Mouse (Mus musculus) embryonic facial prominence, embryonic 10.5 days (tissue): ENCODE measurements at regions not wholly inside any gene's neighbourhood (a gene's known extent, or its start where the extent isn't known, plus 50 kb on each side); places are given as distances from the start of the nearest gene placed in this dataset.
A peak's percentile ranks its signal among the peaks of the same experiment; 100 is the strongest.

Experiments
- DNase-seq: peaks from one replicate; pipeline ENCODE4 v3.0.0-alpha.2; 2017; ENCODE audit warnings: low spot score
- H3K27ac ChIP-seq: fragments of 300-500 bp; sonication (generic); replicated peaks from 2 replicates; pipeline ENCODE4 v1.5.1; 2016; ENCODE audit warnings: mild to moderate bottlenecking
- H3K27me3 ChIP-seq: fragments of 300-500 bp; sonication (generic); replicated peaks from 2 replicates; pipeline ENCODE4 v1.6.1; 2016; ENCODE audit warnings: low read depth, mild to moderate bottlenecking; ENCODE audit not compliant: poor library complexity, severe bottlenecking
- H3K36me3 ChIP-seq: fragments of 300-500 bp; sonication (generic); replicated peaks from 2 replicates; pipeline ENCODE4 v1.6.1; 2016; ENCODE audit warnings: mild to moderate bottlenecking, moderate library complexity
- H3K4me1 ChIP-seq: fragments of 300-500 bp; sonication (generic); 2 replicates; pipeline ENCODE4 v1.6.1; 2016
- H3K4me3 ChIP-seq: fragments of 300-500 bp; sonication (generic); 2 replicates; pipeline ENCODE4 v1.5.1; 2016; ENCODE audit warnings: mild to moderate bottlenecking, moderate library complexity
- H3K9me3 ChIP-seq: fragments of 300-500 bp; sonication (generic); 2 replicates; pipeline ENCODE4 v1.6.1; 2016; ENCODE audit warnings: mild to moderate bottlenecking
- WGBS: fragments of 180-500 bp; shearing (Covaris S2); methylation state at CpG from one replicate; pipeline ENCODE4 v1.1.7; 2016; 5-methylcytosine and 5-hydroxymethylcytosine counted together

DNA sequence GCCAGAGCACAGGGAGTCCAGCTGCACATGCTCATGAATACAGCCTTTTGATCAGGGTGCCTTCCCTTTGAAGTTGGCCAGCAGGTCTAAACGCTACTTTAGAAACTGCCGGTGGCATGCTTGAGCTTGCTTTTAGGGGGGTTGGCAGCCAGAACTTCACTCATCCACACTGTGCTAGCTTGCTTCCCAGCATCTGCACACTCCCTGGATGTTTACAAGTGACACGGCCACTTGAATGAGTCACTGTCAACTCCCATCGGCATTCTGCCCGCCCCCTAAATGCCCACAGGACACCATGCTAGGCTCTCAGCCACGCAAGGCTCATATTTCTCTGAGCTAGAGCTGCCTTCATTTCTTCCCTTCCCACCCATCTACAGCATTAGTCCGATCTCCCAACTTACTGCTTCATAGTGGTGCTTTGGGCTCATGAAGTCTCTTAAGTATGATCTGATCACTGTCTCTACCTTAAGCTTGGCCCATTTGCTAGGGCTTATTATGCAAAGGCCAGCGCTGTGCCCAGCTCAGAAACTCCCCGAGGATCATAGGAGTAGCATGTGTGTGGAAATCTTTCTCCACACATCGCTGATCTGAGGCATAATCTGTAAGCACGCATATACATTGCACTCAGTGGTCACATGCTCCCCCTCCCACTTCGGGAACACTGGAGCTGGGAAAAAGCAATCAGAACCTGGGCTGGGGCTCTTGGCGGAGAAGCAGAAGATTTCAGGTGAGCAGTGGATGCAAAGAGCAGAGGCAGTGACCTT, 112.1 kb upstream of the Stmnd1 start:
- H3K9me3 ChIP-seq: no peaks in the 10 kb centered on the region
- H3K27me3 ChIP-seq: no peaks in the 10 kb centered on the region
- H3K4me3 ChIP-seq: peak overlapping the region; percentile 40
- H3K36me3 ChIP-seq: no peaks in the 10 kb centered on the region
- 37% methylated on average over 13 of the region's 13 CpGs for WGBS
- H3K27ac ChIP-seq: peak overlapping the region; percentile 2; the same call in 1 of the 2 replicates
- DNase-seq: peak; percentile 45
- peaks cover 20% of the 10 kb centered on the region for H3K4me1 ChIP-seq

DNA sequence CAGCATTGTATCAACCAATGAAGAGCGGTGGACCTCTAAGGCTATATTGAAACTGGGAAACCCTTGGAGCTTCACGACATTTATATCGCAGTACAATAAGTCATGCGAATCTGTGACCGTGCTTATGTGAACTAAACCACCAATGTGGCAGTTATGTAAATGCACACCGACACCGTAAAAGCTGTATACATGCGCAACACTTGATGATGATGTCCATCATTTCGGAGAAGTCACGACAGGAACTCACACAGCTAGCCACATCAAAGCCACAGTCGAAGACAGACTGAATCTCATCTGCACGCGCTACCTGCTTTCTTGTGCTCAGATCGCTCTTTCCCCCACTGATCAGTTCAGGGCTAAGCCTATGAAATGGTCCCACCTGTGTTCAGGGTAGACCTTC, 114.2 kb upstream of the Stmnd1 start:
- Histone ChIP-seq H3K9me3 (no peaks in the 10 kb centered on the region), H3K36me3 (no peaks in the 10 kb centered on the region), H3K27ac (no peak overlapping the region), H3K27me3 (no peaks in the 10 kb centered on the region), H3K4me3 (no peak overlapping the region), H3K4me1 (peaks cover 20% of the 10 kb centered on the region)
- WGBS: 95% methylated on average over 14 of the region's 14 CpGs
- DNase-seq: no peak

DNA sequence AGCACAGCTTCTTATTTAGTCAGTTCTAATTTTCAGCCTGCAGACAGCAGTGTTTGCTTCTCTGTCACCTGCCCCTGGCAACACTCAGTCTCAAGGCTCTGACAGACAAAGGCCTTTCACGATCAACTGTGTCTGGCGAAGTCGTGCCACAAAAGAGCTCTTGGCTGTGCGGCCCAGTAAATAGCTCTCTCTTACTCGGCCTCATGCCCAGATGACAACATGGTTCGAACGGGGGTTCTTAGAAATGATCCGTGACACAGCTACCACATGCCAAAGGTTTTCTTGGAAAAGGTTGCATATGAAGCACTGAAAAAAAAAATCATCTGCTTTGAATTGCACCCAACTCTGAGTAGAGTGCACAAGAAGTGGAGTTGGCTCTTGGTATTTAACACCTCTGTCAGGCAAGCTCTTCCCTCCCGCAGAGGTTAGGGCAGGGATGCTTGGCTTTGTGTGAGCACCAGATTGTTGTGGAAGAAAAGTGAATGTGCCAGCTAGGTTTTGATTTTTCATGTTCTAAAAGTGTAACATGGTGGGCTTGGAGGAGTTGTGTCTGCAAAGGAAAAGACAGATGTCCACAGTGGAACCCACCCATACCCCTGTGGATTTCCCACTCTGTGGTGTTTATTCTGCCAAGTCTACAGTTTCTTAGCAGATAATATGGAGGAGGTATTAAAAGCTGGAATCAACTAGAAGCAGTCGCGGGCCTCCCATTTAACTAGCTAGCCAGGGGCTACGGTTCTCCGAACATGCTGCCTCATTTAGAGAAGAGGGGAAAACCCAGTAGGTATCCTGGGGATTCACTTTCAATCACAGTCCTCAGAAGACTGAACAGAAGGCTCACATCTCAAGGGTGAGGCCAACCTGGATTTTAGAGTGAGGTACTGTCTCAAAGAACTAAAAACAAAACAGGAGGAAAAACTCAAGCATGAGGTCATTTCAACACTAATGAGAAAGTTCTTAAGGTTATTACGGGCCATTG, 120.0 kb upstream of the Stmnd1 start:
- no peak for DNase-seq
- no peaks in the 10 kb centered on the region for H3K27me3 ChIP-seq
- no peaks in the 10 kb centered on the region for H3K36me3 ChIP-seq
- no peak overlapping the region for H3K27ac ChIP-seq
- H3K4me1 ChIP-seq: no peaks in the 10 kb centered on the region
- no peak overlapping the region for H3K4me3 ChIP-seq
- WGBS: 86% methylated on average over 14 of the region's 14 CpGs
- no peaks in the 10 kb centered on the region; the same call in 1 of the 2 replicates for H3K9me3 ChIP-seq

DNA sequence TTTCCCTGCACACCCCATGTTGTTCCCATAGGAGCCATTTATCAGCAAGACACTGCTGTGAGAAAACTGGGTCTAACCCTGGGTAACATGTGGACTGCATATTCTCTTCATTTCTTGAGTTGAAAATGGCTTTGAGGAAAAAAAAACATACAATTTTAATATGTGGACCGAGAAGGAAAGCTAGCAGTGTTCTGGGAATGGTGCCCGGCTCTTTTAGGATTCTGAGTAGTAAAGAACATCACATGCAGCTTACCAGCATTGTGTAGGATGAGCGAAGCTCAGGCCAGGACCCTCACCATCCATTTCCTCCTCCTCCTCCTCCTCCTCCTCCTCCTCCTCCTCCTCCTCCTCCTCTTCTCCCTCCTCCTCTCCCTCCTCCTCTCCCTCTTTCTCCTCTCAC, 133.5 kb upstream of the Stmnd1 start:
- no peaks in the 10 kb centered on the region for H3K9me3 ChIP-seq
- WGBS: 86% methylated on average over 3 of the region's 3 CpGs
- H3K4me1 ChIP-seq: no peaks in the 10 kb centered on the region
- H3K27me3 ChIP-seq: no peaks in the 10 kb centered on the region
- H3K4me3 ChIP-seq: no peak overlapping the region
- no peak for DNase-seq
- H3K27ac ChIP-seq: no peak overlapping the region
- H3K36me3 ChIP-seq: no peaks in the 10 kb centered on the region

DNA sequence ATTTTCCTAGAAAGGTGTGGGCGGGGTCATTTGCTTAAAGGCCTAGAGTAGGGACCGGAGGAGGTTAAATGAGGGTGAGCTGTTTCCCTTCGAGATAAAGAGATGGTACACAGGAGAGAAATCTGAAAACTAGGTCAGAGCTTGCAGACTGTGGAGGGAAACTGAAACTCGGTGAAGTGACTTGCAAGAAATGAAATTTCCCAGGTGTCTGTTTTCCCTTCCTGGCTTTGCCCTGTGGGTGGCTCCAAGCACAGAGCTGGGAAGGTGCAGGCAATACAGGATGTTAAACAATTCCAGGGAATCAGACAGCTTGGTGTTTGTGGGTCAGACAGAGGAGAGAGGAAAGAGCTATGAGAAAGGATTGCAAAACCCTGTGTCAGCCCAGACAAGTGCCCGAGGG, 134.3 kb upstream of the Stmnd1 start:
- no peaks in the 10 kb centered on the region for H3K36me3 ChIP-seq
- 80% methylated on average over 5 of the region's 5 CpGs for WGBS
- H3K4me1 ChIP-seq: no peaks in the 10 kb centered on the region
- H3K27me3 ChIP-seq: no peaks in the 10 kb centered on the region
- H3K9me3 ChIP-seq: no peaks in the 10 kb centered on the region
- no peak for DNase-seq
- H3K4me3 ChIP-seq: no peak overlapping the region
- no peak overlapping the region for H3K27ac ChIP-seq

DNA sequence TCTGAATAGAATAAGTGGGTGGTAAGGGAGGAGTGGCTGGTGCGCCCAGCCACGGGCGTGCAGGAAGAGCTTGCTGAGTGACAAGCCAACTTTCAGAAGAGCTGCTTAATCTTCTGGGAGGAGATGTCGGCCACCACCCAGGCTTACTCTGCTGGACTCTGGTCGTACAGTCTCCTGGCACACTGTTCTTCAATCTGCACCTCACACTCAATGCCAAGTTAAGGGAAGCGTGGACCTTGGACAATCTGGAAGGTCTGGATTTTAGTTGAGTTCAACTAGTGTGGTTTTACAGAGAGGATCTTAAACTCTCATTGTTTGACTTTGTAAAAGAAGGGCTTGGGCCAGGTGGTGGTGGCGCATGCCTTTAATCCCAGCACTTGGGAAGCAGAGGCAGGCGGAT, 138.1 kb upstream of the Stmnd1 start:
- Histone ChIP-seq H3K4me3 (no peak overlapping the region), H3K4me1 (no peaks in the 10 kb centered on the region), H3K36me3 (no peaks in the 10 kb centered on the region), H3K27ac (no peak overlapping the region), H3K9me3 (no peaks in the 10 kb centered on the region), H3K27me3 (no peaks in the 10 kb centered on the region)
- no peak for DNase-seq
- WGBS: 88% methylated on average over 8 of the region's 8 CpGs

DNA sequence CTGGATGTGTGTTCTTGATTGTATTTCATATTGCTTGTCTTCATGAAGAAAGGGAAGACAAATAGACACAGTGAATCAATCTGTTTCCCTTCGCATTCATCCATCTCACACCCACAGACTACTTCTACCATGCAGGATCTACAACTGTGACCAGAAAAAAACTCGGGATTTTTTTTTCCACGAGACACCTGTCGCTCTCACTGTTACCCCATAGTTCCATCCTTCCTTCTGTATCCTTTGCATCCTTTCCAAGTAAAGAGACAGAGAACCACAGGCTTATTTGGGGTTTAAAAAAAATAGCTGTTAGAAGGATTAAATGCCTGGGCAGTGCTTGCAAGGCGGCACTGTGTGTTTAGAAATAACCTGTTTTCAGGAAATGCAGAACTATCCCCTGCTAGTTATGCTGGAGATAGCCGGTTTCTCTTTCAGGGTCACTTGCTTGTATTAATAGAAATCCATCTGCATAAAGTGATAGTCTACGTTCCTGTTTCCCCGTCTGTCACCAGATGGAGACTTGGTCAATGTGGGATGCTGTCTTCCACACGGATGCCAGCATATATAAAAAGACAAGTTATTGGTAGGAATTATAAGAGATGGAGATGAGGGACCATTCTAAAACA, 144.2 kb upstream of the Stmnd1 start:
- Histone ChIP-seq H3K4me1 (no peaks in the 10 kb centered on the region), H3K4me3 (no peak overlapping the region), H3K27me3 (no peaks in the 10 kb centered on the region), H3K27ac (no peak overlapping the region), H3K9me3 (no peaks in the 10 kb centered on the region), H3K36me3 (no peaks in the 10 kb centered on the region)
- DNase-seq: no peak
- 90% methylated on average over 9 of the region's 9 CpGs for WGBS

DNA sequence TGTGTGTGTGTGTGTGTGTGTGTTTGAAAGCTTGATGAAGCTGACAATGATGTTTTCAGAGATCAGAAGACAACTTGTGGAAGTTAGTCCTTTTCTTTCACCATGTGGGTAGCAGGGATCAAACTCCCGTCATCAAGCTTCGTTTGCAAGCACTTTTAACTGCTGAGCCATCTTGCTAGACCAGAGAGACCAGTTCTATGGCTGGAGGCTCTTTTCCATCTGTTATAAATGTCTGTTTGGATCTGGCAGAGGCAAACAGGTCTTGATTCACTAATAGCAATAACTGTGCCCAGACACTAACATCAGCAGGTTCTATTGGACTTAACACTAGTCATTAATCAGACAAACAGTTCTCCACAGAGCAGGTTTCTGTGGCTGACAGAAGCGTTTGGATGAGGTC, 150.1 kb upstream of the Stmnd1 start:
- Histone ChIP-seq H3K4me3 (no peak overlapping the region), H3K9me3 (no peaks in the 10 kb centered on the region), H3K36me3 (no peaks in the 10 kb centered on the region), H3K27me3 (no peaks in the 10 kb centered on the region), H3K4me1 (no peaks in the 10 kb centered on the region), H3K27ac (no peak overlapping the region)
- no peak for DNase-seq
- 71% methylated on average over 3 of the region's 3 CpGs for WGBS

DNA sequence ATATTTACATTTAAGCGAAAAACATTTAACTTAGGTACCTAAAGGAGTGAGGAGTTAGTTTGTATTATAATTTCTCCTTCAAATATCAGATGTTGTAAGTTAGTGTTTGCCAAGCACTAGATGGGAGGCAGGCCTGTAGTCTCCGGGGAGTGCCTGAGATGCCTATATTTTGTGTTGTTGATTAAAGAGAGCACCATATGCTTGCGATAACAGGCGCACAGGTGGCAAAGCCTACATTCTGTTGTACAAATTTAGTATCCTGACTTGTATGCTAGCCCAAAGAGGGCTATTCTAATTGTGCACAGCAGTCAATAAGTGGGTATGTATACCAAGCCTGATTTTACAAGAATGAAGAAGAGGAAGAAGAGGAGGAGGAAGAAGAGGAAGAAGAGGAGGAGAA, 151.8 kb upstream of the Atxn1 start:
- Histone ChIP-seq H3K27ac (no peak overlapping the region), H3K4me3 (no peak overlapping the region), H3K4me1 (no peaks in the 10 kb centered on the region), H3K27me3 (no peaks in the 10 kb centered on the region), H3K9me3 (no peaks in the 10 kb centered on the region), H3K36me3 (no peaks in the 10 kb centered on the region)
- 90% methylated on average over 4 of the region's 4 CpGs for WGBS
- DNase-seq: no peak

DNA sequence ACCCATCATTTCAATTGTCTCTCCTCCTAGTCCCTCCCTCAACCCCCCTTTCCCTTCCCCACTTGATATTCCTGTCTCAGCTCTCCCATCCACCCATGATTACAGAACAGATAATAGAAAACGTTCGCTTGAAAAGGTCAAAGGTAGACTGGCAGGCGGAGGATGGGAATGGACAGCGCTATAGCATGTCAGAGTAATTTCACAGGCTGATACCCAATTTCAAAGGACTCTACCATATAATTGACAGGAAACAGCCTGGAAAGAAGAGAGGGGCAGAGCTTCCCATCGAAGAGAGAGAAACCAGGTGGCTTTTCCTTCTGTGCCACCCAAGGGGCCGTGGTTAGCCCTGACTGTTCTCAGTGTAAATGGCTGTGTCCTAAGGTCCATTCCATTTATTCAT, 140.2 kb upstream of the Atxn1 start:
- no peak overlapping the region for H3K27ac ChIP-seq
- no peaks in the 10 kb centered on the region for H3K9me3 ChIP-seq

DNA sequence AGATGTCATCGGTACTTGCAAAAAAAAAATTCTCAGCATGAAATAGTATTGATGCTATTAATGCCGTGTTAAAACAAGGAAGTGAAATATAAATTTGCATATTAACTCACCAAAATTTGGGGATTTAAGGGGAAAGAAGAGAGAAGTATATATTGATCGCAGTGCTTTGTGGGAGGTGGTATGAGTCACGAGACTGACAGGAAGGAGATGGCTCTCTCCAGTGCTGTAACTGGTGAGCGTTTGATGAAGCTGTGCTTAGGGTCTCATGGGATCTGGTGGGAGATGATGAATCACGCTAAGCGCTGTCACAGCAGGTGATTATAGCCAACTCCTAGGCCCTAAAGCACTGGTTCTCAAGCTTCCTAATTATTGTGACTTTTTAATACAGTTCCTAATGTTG, 133.8 kb upstream of the Atxn1 start:
- H3K27ac ChIP-seq: no peak overlapping the region
- H3K4me1 ChIP-seq: 0 out of 2 replicates have a peak, but pooled peaks cover 7% of the 10 kb centered on the region
- H3K4me3 ChIP-seq: no peak overlapping the region
- no peaks in the 10 kb centered on the region for H3K36me3 ChIP-seq
- no peaks in the 10 kb centered on the region for H3K9me3 ChIP-seq
- WGBS: 84% methylated on average over 7 of the region's 7 CpGs
- no peak for DNase-seq
- no peaks in the 10 kb centered on the region for H3K27me3 ChIP-seq

More for the DNA sequence above, 140.2 kb upstream of the Atxn1 start:
- H3K27me3 ChIP-seq: no peaks in the 10 kb centered on the region
- no peak overlapping the region for H3K4me3 ChIP-seq
- no peaks in the 10 kb centered on the region for H3K36me3 ChIP-seq
- peaks cover 11% of the 10 kb centered on the region for H3K4me1 ChIP-seq
- 55% methylated on average over 6 of the region's 6 CpGs for WGBS
- DNase-seq: no peak

DNA sequence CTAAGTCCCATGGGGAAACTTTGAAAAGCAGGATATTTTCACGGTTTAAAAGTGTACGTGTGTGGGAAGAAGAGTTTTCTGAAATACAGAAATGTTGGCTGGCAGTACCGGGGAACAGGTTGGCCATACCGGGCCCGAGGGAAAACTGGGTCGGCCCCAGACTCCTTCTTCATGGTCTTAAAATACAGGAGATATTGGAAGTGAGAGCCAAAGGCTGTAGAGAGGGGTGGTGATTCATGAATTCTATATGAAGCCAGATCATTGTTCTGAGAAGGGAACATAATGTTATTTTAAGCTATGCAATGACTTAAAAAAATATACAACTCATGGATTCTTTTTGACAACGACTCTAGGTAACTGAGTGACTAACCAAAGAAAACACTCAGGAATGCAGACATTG, 133.3 kb upstream of the Atxn1 start:
- H3K4me3 ChIP-seq: no peak overlapping the region
- DNase-seq: no peak
- 85% methylated on average over 7 of the region's 7 CpGs for WGBS
- H3K4me1 ChIP-seq: 0 out of 2 replicates have a peak, but pooled peaks cover 7% of the 10 kb centered on the region
- H3K27ac ChIP-seq: no peak overlapping the region
- no peaks in the 10 kb centered on the region for H3K9me3 ChIP-seq
- H3K36me3 ChIP-seq: no peaks in the 10 kb centered on the region
- H3K27me3 ChIP-seq: no peaks in the 10 kb centered on the region
